Mouse (Mus musculus): ENCODE measurements at regions not wholly inside any gene's neighbourhood (a gene's known extent, or its start where the extent isn't known, plus 50 kb on each side); places are given as distances from the start of the nearest gene placed in this dataset.

DNA sequence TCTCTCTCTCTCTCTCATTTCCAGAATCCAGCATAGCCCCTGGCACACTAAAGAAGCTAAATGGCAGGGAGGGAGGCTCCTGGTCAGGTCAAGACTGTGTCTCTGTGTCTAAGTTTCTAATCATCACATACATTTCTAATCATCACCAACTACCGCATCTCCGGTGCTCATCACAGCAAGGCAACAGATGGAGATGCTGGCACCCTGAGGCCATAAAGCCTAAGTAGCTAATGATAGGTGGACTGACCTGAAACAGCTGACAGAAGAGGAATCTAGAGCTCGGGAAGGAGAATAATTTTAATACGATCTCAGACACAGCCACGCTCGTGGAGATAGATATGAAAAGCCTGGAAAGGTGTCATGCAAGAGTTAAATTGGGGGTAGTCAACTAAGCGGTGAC lies 104.8 kb downstream of the Suds3 start:
- TF ChIP-seq CTCF (IDR thresholded peaks at IDR 0.05; ENCODE audit: control insufficient read depth, insufficient read depth, insufficient replicate concordance, low read depth, low read length) = no peak
- TF ChIP-seq POLR2A (IDR thresholded peaks at IDR 0.05; ENCODE audit: control insufficient read depth, low read depth, low read length) = no peak

All from testis, adult 2 months (tissue).